Mouse (Mus musculus): ENCODE measurements around the gene Dlg2.

The Dlg2 gene

GRCm38 (mm10) chr7:91461352-91461751, 984.9 kb downstream of the Dlg2 start:
- ChIA-PET CTCF (no interaction called here), POLR2A (interaction anchor here in 1 of 4 experiments (0.6 kb wide), 1 partner anchor 19 kb away, joined by 4 read pairs; no protein-coding TSS in a partner anchor)

- CTCF ChIA-PET, result no interaction called here
These were observed 986.8 kb downstream of the Dlg2 start for GRCm38 (mm10) chr7:91463256-91463655.

GRCm38 (mm10) chr7:91467061-91467460, 990.6 kb downstream of the Dlg2 start:
- ChIA-PET CTCF (no interaction called here), POLR2A (no interaction called here)

More at GRCm38 (mm10) chr7:91463256-91463655, 986.8 kb downstream of the Dlg2 start:
- POLR2A ChIA-PET, result no interaction called here

GRCm38 (mm10) chr7:91479145-91479544, 1002.7 kb downstream of the Dlg2 start:
- CTCF ChIA-PET, result no interaction called here
- POLR2A ChIA-PET, result no interaction called here

GRCm38 (mm10) chr7:91481574-91482197, 1005.2 kb downstream of the Dlg2 start:
- ChIA-PET CTCF (no interaction called here), POLR2A (no interaction called here)

- CTCF ChIA-PET, result no interaction called here
These were observed 1016.8 kb downstream of the Dlg2 start for GRCm38 (mm10) chr7:91493234-91493633.

GRCm38 (mm10) chr7:91495526-91495925, 1019.1 kb downstream of the Dlg2 start:
- POLR2A ChIA-PET, result no interaction called here
- CTCF ChIA-PET, result no interaction called here

More at GRCm38 (mm10) chr7:91493234-91493633, 1016.8 kb downstream of the Dlg2 start:
- POLR2A ChIA-PET, result no interaction called here

- ChIA-PET CTCF (no interaction called here), POLR2A (no interaction called here)
These were observed 1034.6 kb downstream of the Dlg2 start for GRCm38 (mm10) chr7:91511119-91511518.

GRCm38 (mm10) chr7:91514445-91514844, 1038.0 kb downstream of the Dlg2 start:
- ChIA-PET CTCF (no interaction called here), POLR2A (no interaction called here)

- ChIA-PET POLR2A (no interaction called here), CTCF (no interaction called here)
These were observed 1039.8 kb downstream of the Dlg2 start for GRCm38 (mm10) chr7:91516225-91516624.

GRCm38 (mm10) chr7:91525859-91526258, 1049.4 kb downstream of the Dlg2 start:
- ChIA-PET POLR2A (no interaction called here), CTCF (no interaction called here)

GRCm38 (mm10) chr7:91542597-91543285, 1066.3 kb downstream of the Dlg2 start:
- CTCF ChIA-PET, result interaction anchor here in 1 of 4 experiments (0.8 kb wide), 1 partner anchor 85 kb away, joined by 4 read pairs; no protein-coding TSS in a partner anchor
- POLR2A ChIA-PET, result no interaction called here

- POLR2A ChIA-PET, result no interaction called here
- CTCF ChIA-PET, result no interaction called here
These were observed 1066.8 kb downstream of the Dlg2 start for GRCm38 (mm10) chr7:91543286-91543650.

GRCm38 (mm10) chr7:91544600-91544999, 1068.1 kb downstream of the Dlg2 start:
- CTCF ChIA-PET, result no interaction called here

GRCm38 (mm10) chr7:91548796-91549195, 1072.3 kb downstream of the Dlg2 start:
- ChIA-PET POLR2A (no interaction called here), CTCF (no interaction called here)

More at GRCm38 (mm10) chr7:91544600-91544999, 1068.1 kb downstream of the Dlg2 start:
- POLR2A ChIA-PET, result no interaction called here

- POLR2A ChIA-PET, result no interaction called here
These were observed 1081.1 kb downstream of the Dlg2 start for GRCm38 (mm10) chr7:91557582-91557981.

GRCm38 (mm10) chr7:91567423-91567822, 1091.0 kb downstream of the Dlg2 start:
- CTCF ChIA-PET, result interaction anchor here in 1 of 4 experiments (0.6 kb wide), 1 partner anchor 1310 kb away, joined by 3 read pairs; no protein-coding TSS in a partner anchor
- POLR2A ChIA-PET, result no interaction called here

More at GRCm38 (mm10) chr7:91557582-91557981, 1081.1 kb downstream of the Dlg2 start:
- CTCF ChIA-PET, result no interaction called here

GRCm38 (mm10) chr7:91570969-91571368, 1094.5 kb downstream of the Dlg2 start:
- ChIA-PET POLR2A (no interaction called here), CTCF (no interaction called here)

- ChIA-PET CTCF (no interaction called here), POLR2A (no interaction called here)
These were observed 1096.2 kb downstream of the Dlg2 start for GRCm38 (mm10) chr7:91572666-91573065.

GRCm38 (mm10) chr7:91573321-91573720, 1096.8 kb downstream of the Dlg2 start:
- ChIA-PET CTCF (no interaction called here), POLR2A (no interaction called here)

GRCm38 (mm10) chr7:91576216-91576615, 1099.7 kb downstream of the Dlg2 start:
- ChIA-PET CTCF (interaction anchor here in 2 of 4 experiments (0.5 to 0.7 kb wide), 2 partner anchors 119 to 1236 kb away, joined by 3 read pairs; no protein-coding TSS in a partner anchor), POLR2A (no interaction called here)

Data from embryonic stem cell, embryonic (primary cell).